Mouse (Mus musculus): Measurements from ENCODE around the gene Calm3. TPM values are rescaled to one million over a fixed set of nuclear protein-coding genes. Genes with fewer than 3 reads are reported as not detected.

Gene Calm3
- total RNA-seq, 2 experiments from 2014 or later, result 334 to 349 TPM

DNA sequence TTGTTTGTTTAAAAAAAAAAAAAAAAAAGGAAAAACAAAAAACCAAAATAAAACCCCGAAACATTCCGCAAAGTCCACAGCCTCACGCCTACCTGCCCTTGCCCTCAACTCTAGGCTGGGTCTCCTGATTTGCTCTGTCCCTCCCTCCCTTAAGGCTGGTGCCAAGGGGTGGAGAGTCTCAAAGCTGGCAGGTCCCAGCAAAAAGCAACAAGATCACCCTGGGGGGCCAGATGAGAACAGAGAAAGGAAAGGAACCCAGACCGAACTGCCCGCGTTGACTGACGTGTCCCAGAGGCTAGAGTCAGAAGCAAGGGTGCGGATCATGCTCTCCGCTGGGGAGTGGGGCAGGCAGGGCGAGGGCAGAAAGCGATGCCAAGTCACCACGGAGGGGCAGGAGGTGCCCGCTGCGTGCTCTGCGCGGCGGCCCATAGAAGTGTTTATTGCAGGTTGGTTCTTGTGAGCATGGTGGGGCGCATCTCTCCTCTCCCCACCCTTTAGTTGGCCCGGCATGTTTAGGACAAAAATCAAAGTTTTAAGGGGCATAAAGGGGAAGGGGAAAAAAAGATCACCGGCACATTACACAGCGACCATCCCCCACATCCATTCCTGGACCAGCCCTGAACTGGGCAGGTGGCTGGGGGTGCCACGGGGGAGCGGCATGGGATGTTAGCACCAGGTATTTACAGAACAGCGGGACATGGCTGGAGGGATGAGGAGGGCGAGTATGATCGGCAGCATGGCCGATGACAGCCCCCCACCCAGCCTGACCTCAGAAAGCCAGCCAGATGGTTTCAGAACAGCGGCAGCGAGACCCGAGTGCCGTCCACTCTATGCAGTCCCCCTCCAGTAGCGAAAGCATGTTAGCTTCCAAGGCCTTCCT lies 8.2 kb downstream of the Calm3 start:
- DNase-seq (ENCODE audit: low spot score), result no peak

DNA sequence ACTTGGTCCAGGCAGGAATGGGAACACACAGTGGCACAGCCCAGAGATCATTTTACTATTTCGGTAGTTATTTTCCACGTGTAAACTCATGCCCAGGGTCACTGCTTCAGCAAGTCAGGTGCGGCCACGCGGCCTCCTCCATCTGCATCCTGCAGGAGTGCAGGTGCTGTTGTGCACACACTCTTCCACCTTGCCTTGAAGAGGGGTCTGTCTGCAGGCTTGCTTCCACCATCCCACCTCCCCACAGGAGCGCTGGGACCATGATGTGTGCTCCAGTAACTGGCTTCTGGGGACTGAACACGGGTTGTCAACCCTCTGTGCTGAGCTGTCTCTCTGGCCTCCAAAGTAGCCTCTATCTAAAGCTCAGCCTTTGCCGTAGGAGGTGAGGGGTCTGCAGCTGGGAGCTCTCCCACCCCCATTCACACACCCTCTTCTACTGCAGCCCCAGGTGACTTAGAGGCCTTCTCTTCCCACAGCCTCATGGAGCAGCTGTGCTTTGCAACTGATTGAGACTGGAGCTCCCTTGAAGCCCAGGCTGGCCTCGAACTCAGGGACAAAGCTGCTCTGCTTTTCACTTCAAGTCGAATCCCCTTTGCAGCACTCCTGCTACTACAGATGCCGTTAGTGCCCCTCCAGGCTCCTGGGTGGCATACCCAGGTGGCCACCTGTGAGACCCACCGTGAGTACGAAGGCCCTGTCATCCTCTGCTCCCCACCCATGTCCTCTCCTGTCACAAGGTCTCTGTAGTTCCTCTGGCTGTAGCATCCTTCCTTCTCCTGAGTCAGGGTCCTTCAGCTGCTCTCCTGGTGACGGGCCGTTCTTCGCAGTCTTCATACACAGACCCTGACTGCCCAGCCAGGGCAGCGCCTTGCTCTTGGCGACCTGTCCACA lies 9.2 kb downstream of the Calm3 start:
- DNase-seq (ENCODE audit: low spot score), result no peak

GRCm38 (mm10) chr7:16913806-16914452 lies 10.0 kb downstream of the Calm3 start:
- DNase-seq (ENCODE audit: low spot score), result peak; percentile 82

DNA sequence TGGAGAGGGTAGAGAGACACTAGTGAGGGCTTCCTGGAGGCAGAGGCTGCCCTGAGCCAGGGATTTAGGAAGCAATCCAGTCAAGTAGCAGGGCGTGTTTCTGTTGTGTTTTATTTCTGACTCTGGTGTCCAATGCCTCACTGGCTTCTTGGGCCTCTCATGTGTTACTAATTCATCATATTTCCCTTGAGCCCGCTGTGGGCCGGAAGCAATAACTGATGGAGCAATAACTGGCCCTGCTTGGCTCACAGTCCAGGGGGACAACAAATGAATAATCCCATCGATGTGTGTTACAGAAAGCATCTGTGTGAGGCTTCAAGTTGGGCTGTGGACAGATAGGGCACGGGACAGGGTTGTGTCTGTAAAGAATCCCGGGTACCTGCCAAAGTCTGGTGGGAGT lies 11.6 kb downstream of the Calm3 start:
- peak; percentile 67 for DNase-seq (ENCODE audit: low spot score)

DNA sequence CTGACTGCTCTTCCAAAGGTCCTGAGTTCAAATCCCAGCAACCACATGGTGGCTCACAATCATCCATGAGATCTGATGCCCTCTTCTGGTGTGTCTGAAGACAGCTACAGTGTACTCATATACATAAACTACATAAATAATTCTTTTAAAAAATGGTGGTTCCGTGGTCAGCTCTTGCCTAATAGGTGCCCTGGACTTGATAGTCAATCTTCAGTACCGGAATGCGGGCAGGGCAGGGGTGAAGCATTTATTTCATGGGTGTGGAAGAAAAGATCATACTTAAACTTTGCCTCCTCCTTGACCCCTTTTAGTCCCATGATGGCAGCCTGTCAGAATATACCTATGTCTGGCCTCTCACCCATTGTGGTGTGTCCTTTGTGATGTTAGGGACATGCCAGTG lies 12.0 kb downstream of the Calm3 start:
- DNase-seq (ENCODE audit: low spot score), result no peak

GRCm38 (mm10) chr7:16909909-16910308 lies 14.0 kb downstream of the Calm3 start:
- no peak for DNase-seq (ENCODE audit: low spot score)

GRCm38 (mm10) chr7:16908859-16909258 lies 15.1 kb downstream of the Calm3 start:
- no peak for DNase-seq (ENCODE audit: low spot score)

GRCm38 (mm10) chr7:16908367-16908766 lies 15.5 kb downstream of the Calm3 start:
- DNase-seq (ENCODE audit: low spot score), result no peak

DNA sequence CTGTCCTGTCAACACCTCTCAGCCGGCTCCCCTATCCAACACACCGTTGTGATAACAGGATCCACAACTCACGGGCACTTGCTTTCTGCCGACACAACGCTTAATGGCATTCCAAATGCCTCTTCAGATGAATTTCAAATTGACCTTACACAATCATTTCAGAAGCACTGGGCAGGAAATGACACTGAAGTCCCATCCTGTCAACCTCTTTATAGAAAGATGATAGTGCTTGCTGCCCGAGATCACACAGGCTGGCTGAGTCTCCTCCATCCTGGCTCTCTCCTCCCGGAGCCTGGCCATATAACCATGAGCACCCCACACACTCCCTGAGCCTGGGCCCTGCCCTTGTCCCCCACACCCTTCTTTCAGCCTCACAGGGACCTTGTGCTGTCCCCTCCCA lies 16.1 kb downstream of the Calm3 start:
- no peak for DNase-seq (ENCODE audit: low spot score)

DNA sequence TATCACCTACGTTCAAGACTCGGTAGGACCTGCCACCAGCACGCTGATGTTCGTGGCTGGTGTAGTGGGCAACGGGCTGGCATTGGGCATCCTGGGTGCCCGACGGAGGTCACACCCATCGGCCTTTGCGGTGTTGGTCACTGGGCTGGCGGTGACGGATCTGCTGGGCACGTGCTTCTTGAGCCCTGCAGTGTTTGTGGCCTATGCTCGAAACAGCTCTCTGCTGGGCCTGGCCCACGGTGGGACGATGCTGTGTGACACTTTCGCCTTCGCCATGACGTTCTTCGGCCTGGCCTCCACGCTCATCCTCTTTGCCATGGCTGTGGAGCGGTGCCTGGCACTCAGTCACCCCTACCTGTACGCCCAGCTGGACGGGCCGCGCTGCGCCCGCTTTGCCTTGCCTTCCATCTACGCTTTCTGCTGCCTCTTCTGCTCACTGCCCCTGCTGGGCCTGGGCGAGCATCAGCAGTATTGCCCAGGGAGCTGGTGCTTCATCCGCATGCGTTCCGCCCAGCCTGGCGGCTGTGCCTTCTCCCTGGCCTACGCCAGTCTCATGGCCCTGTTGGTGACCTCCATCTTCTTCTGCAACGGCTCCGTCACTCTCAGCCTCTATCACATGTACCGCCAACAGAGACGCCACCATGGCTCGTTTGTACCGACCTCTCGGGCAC lies 16.9 kb downstream of the Calm3 start:
- no peak for DNase-seq (ENCODE audit: low spot score)

DNA sequence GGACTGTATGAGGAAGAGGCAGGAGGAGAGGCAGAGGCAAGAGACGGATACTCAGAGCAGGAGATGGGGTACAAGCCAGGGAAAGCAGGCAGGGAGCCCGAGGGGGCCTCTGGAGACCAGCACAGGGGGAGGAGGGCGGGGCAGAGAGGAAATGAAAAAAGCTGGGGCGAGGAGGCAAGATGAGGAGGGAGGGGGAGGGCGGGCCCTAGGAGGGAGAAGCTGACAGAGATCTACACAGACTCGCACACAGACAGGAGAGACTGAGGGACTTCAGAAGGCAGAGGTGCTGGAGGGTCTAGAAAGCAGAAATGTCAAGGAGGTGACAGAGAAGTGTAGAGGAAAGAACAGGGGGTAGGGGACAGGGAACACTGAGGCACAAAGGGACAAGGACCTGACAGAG lies 17.6 kb downstream of the Calm3 start, which contains the start of gene Ptgir:
TSS of gene Ptgir (plus strand) at position 210 of the 400 bp plus-strand sequence.
- peak; percentile 87 for DNase-seq (ENCODE audit: low spot score)

GRCm38 (mm10) chr7:16905491-16906021 lies 18.4 kb downstream of the Calm3 start:
- DNase-seq (ENCODE audit: low spot score), result peak; percentile 52

DNA sequence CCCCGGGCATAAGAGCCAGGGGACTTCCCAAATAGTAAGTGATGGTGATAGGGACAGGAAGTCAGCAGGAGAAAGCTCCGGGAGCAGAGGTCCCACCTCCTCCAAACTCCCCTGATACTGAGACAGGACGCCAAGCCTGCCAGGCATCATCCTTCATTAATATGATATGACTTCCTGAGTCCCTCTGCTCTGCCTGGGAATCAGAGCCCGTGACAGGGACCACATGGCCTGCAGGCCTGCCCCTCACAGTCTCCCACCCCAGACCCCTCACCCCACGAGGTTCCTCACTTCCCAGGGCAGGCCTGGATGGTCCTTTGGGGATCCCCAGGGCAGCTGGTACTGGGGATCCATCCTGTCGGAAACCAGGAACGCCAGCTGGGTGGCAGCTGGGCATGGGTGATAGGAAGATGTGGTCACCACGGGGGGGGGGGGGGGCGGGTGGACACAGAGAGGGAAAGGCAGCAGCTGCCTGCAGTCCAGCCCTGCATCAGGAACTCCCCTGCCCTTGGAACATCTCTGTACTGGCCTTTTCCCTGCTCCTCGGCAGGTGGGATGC lies 19.7 kb downstream of the Calm3 start:
- DNase-seq (ENCODE audit: low spot score), result no peak

GRCm38 (mm10) chr7:16903439-16903955 lies 20.4 kb downstream of the Calm3 start:
- no peak for DNase-seq (ENCODE audit: low spot score)

GRCm38 (mm10) chr7:16900526-16900925 lies 23.4 kb downstream of the Calm3 start:
- peak; percentile 47 for DNase-seq (ENCODE audit: low spot score)

DNA sequence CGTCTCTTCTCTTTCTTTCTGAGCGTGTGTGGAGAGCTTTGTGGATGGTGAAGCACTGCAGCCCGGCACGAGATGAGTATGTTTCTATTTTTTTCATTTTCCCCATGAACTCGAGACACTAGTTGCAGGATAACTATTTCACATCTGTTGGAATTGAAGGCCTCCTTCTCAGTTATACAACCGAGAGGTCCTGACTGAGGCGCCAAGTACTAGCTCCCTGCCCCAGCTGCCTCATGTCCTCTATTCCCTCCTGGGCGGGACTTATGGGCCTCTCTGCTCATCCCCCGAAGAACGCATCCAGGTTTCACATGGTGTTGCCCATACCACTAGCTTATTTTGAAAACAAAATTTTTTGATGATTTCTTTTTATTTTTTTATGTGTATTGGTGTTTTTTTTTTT lies 28.4 kb downstream of the Calm3 start:
- DNase-seq (ENCODE audit: low spot score), result no peak

DNA sequence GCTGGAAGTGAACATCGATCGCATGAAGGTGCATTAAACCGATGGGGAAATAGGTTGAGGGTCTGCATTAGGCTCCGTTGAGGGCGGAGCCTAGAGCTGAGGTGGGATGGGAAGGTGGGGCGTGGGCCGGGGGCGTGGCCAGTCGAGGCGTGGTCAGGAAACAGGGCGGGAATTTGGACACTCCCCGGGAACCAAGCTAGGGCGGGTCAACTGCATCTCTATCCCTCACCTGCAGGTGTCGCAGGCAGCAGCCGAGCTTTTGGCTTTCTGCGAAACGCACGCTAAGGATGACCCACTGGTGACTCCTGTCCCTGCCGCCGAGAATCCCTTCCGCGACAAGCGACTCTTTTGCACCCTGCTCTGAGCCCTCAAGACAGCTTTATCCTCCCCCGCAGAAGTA lies 28.9 kb downstream of the Calm3 start:
- DNase-seq (ENCODE audit: low spot score), result peak; percentile 82

DNA sequence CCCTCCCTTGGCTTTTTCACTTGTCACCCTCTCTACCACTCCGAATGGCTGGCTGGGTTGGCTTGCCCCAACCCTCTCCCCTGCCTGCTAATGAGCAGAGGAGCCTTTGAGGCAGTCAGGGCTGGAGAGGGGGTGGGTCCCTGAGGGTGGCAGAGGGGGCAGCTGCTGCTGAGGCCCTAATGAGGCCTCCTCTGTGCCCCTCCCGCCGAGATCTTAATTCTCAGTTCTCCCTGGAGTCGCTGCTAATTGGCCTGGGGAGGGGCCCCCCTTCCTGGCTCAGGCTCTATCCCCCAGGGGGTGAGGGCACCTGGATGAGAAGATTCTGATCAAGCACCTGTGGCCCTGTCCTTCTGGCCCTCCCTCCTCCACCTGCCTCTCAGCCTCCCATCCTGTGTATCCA lies 29.6 kb downstream of the Calm3 start:
- DNase-seq (ENCODE audit: low spot score), result no peak

DNA sequence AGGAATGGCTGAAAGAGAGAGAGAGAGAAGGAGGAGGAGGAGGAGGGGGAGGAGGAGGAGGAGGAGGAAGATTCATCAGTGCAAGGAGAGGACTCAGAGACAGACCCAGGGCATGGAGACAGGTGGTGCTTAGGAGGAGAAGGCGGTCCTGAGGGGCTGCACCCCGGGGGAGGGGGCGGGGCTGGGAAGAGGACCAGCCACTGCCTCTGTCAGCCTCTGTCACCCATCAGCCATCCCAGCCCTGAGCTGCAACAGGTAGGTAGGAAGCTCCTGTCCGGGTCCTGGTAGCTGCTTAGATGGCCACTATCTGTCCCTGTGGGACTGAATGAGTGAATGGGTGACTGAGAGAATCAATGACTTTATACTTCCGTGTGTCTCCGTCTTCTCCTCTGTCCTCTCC lies 30.3 kb downstream of the Calm3 start:
- no peak for DNase-seq (ENCODE audit: low spot score)

DNA sequence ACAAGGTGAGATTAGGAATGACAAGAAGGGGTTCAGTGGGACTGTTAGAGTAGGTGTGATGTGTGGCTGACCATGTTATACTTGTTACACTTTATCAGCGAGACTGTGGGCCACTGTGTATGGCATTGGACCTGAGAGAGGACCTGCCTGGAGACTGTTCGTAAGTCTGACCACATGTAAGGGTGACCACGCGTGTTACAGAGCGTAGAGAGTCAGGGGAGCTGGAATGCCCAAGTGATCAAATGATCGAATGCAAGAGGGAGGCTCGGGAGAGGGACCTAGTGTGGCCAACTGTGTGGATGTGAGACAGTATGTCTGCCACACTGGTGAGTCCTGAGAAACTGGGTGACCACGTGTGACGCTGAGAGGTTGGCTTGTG lies 31.6 kb downstream of the Calm3 start:
- no peak for DNase-seq (ENCODE audit: low spot score)

Data from gastrocnemius, adult 18-20 months (tissue).